Comparison of ENCODE assay signal across 16 mouse cellular contexts in genomic region chr8:122362967-122363366, GRCm38 (mm10). TPM values are rescaled to one million over a fixed set of nuclear protein-coding genes. Genes with fewer than 3 reads are reported as not detected.
"Had no signal": no experiment of that assay in that cellular context is flagged by ENCODE, and none has a peak within 500 bp of the region (broad histone marks: within the 10 kb centered on the region; RNA-seq: fewer than 3 reads in every experiment).

No protein-coding gene starts in this region.

- DNase-seq: kidney, adult 8-10 months; kidney, postnatal 25 days; layer of hippocampus, adult 9-11 months; lung, adult 2 months; lung, postnatal 36 days; midbrain, embryonic 14.5 days; thymus, postnatal 25 days had no signal

- ATAC-seq: intestine, postnatal 0 days; lung, postnatal 0 days had no signal

- H3K4me2 ChIP-seq: liver, embryonic 11.5 days; liver, embryonic 15.5 days; neural tube, embryonic 13.5 days had no signal

- H3K27ac ChIP-seq: liver, embryonic 15.5 days; midbrain, embryonic 10.5 days; neural tube, embryonic 13.5 days; stomach, postnatal 0 days had no signal

- H3K9me3 ChIP-seq: liver, embryonic 15.5 days; midbrain, embryonic 10.5 days; neural tube, embryonic 13.5 days had no signal

- H3K4me3 ChIP-seq: liver, embryonic 15.5 days; midbrain, embryonic 10.5 days; neural tube, embryonic 13.5 days had no signal

- H3K36me3 ChIP-seq: liver, embryonic 15.5 days; midbrain, embryonic 10.5 days; neural tube, embryonic 13.5 days had no signal

- H3K9ac ChIP-seq: liver, embryonic 15.5 days; neural tube, embryonic 13.5 days had no signal

- H3K4me1 ChIP-seq: liver, embryonic 15.5 days; midbrain, embryonic 10.5 days had no signal

RNA-seq across cellular contexts. Expression of gene Trhr2, which starts 2.4 kb away (rescaled TPM):
- polyA plus RNA-seq: intestine, postnatal 0 days; kidney, embryonic 16.5 days; liver, embryonic 11.5 days; liver, embryonic 15.5 days; lung, adult 2 months; lung, postnatal 0 days; midbrain, embryonic 10.5 days; midbrain, embryonic 14.5 days; neural tube, embryonic 13.5 days; stomach, postnatal 0 days had no signal

RNA-seq across cellular contexts. Expression of gene Il17c, which starts 58.9 kb away (rescaled TPM):
- polyA plus RNA-seq: intestine, postnatal 0 days; kidney, embryonic 16.5 days; liver, embryonic 11.5 days; liver, embryonic 15.5 days; lung, postnatal 0 days; midbrain, embryonic 10.5 days; midbrain, embryonic 14.5 days; neural tube, embryonic 13.5 days; urinary bladder, adult 2 months had no signal
